Comparison of ENCODE assay signal across 19 mouse cellular contexts in genomic region chr4:7171637-7172417, GRCm38 (mm10).
"Had no signal": no experiment of that assay in that cellular context is flagged by ENCODE, and none has a peak within 500 bp of the region (broad histone marks: within the 10 kb centered on the region; RNA-seq: fewer than 3 reads in every experiment).

No protein-coding gene starts in this region.

- H3K9me3 ChIP-seq: kidney, embryonic 15.5 days; limb, embryonic 10.5 days; limb, embryonic 13.5 days; liver, embryonic 15.5 days; lung, embryonic 15.5 days; midbrain, embryonic 10.5 days; midbrain, embryonic 13.5 days; neural tube, embryonic 13.5 days had no signal

- ATAC-seq: liver, embryonic 12.5 days; midbrain, embryonic 13.5 days; midbrain, embryonic 16.5 days had no signal

- DNase-seq: kidney, postnatal 25 days; liver; lung, adult 18-20 months; lung, postnatal 10 days; lung, postnatal 36 days; retina, postnatal 1 day; thymus, postnatal 36 days had no signal

- H3K9ac ChIP-seq: kidney, embryonic 15.5 days; limb, embryonic 13.5 days; liver, embryonic 12.5 days; liver, embryonic 15.5 days; lung, embryonic 15.5 days; midbrain, embryonic 13.5 days; neural tube, embryonic 13.5 days had no signal

- H3K27ac ChIP-seq: kidney, embryonic 15.5 days; limb, embryonic 10.5 days; limb, embryonic 13.5 days; liver, embryonic 12.5 days; liver, embryonic 15.5 days; lung, embryonic 15.5 days; midbrain, embryonic 10.5 days; midbrain, embryonic 13.5 days; neural tube, embryonic 13.5 days had no signal

- H3K4me2 ChIP-seq: kidney, embryonic 15.5 days; limb, embryonic 13.5 days; liver, embryonic 12.5 days; liver, embryonic 15.5 days; lung, embryonic 15.5 days; midbrain, embryonic 13.5 days; neural tube, embryonic 13.5 days had no signal

- H3K4me1 ChIP-seq: kidney, embryonic 15.5 days; limb, embryonic 10.5 days; limb, embryonic 13.5 days; liver, embryonic 12.5 days; liver, embryonic 15.5 days; lung, embryonic 15.5 days; midbrain, embryonic 10.5 days; midbrain, embryonic 13.5 days; neural tube, embryonic 13.5 days had no signal

- H3K4me3 ChIP-seq: kidney, embryonic 15.5 days; limb, embryonic 10.5 days; limb, embryonic 13.5 days; liver, embryonic 12.5 days; liver, embryonic 15.5 days; lung, embryonic 15.5 days; megakaryocyte, embryonic 14.5 days; midbrain, embryonic 10.5 days; midbrain, embryonic 13.5 days; myocyte; neural tube, embryonic 13.5 days had no signal

- H3K27me3 ChIP-seq: kidney, embryonic 15.5 days; limb, embryonic 13.5 days; liver, embryonic 12.5 days; liver, embryonic 15.5 days; lung, embryonic 15.5 days; megakaryocyte, embryonic 14.5 days; midbrain, embryonic 13.5 days; neural tube, embryonic 13.5 days had no signal

- H3K36me3 ChIP-seq: kidney, embryonic 15.5 days; limb, embryonic 10.5 days; limb, embryonic 13.5 days; liver, embryonic 12.5 days; liver, embryonic 15.5 days; lung, embryonic 15.5 days; midbrain, embryonic 10.5 days; midbrain, embryonic 13.5 days; neural tube, embryonic 13.5 days had no signal
